ENCODE assay signal across 9 mouse cellular contexts in the genomic region with DNA sequence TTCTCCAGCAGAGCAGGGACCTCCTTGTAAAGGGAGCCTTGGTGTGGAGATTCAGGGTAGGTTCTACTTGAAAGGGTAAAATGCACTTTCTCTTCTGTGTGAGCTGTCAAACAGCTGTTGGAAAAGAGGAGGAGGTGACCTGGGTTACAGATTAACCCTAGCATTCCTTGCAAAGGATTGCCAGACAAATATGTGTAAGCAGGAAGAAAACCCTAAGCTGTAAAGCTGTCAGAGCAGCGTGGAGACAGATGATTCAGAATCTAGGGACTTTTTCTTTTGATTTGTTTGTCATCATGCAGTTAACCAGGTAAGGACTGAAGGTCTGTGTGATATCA. TPM values are rescaled to one million over a fixed set of nuclear protein-coding genes. Genes with fewer than 3 reads are reported as not detected.
DNase-seq lines count a peak whose midpoint lies in the region; ATAC-seq and TF ChIP-seq lines count a peak whose summit lies in the region.
"Had no signal": no experiment of that assay in that cellular context is flagged by ENCODE, and none has a peak within 500 bp of the region (broad histone marks: within the 10 kb centered on the region; RNA-seq: fewer than 3 reads in every experiment).

No protein-coding gene starts in this region.

- peak overlapping the region; percentile 77 for H3K4me2 ChIP-seq in hindbrain, embryonic 14.5 days (replicated peaks)
- H3K4me2 ChIP-seq in liver, embryonic 14.5 days (ENCODE audit: low read depth): peak overlapping the region; percentile 18; the same call in 1 of the 2 replicates

- H3K27me3 ChIP-seq in megakaryocyte, embryonic 14.5 days (replicated peaks): peaks cover 38% of the 10 kb centered on the region
- peaks cover 9% of the 10 kb centered on the region; the same call in 1 of the 2 replicates for H3K27me3 ChIP-seq in hindbrain, embryonic 14.5 days (ENCODE audit: control insufficient read depth, insufficient read depth, low read length)
- peaks cover 9% of the 10 kb centered on the region for H3K27me3 ChIP-seq in liver, embryonic 14.5 days (ENCODE audit: control insufficient read depth, insufficient read depth, low read length)

- TF ChIP-seq EP300 in liver, embryonic 14.5 days (IDR thresholded peaks at IDR 0.05; ENCODE audit: low read depth): no peak

- peaks cover 18% of the 10 kb centered on the region for H3K4me1 ChIP-seq in megakaryocyte, embryonic 14.5 days
- H3K4me1 ChIP-seq in hindbrain, embryonic 14.5 days (replicated peaks; ENCODE audit: control insufficient read depth, insufficient read depth, low read length): no peaks in the 10 kb centered on the region; the same call in 1 of the 2 replicates
- H3K4me1 ChIP-seq in liver, embryonic 14.5 days (replicated peaks; ENCODE audit: control insufficient read depth in 2 of 2, insufficient read depth in 2 of 2, low read length in 1 of 2): no peaks in the 10 kb centered on the region

- no peaks in the 10 kb centered on the region for H3K9me3 ChIP-seq in megakaryocyte, embryonic 14.5 days
- no peaks in the 10 kb centered on the region for H3K9me3 ChIP-seq in hindbrain, embryonic 14.5 days (ENCODE audit: control insufficient read depth, low read length)
- H3K9me3 ChIP-seq in liver, embryonic 14.5 days (ENCODE audit: control insufficient read depth, low read length): no peaks in the 10 kb centered on the region

- no peak for ATAC-seq in megakaryocyte, adult 5-6 weeks (ENCODE audit: poor library complexity, severe bottlenecking)
- no peak for ATAC-seq in hindbrain, embryonic 14.5 days (ENCODE audit: low FRiP score)
- ATAC-seq in liver, embryonic 14.5 days (ENCODE audit: insufficient read depth): no peak

- peak overlapping the region; percentile 72; the same call in 1 of the 2 replicates for H3K9ac ChIP-seq in hindbrain, embryonic 14.5 days
- H3K9ac ChIP-seq in liver, embryonic 14.5 days (replicated peaks): no peak overlapping the region

- DNase-seq in hindbrain, embryonic 14.5 days (ENCODE audit: low spot score): no peak
- DNase-seq in liver, embryonic 14.5 days (ENCODE audit: low read depth in 3 of 3, low spot score in 3 of 3): no peak
- DNase-seq in urinary bladder, postnatal 14 days (ENCODE audit: low spot score): no peak
- DNase-seq in c-Kit-positive CD71-positive TER-119-positive erythroid progenitor cells, embryonic 14.5 days (ENCODE audit: low spot score): no peak
- no peak for DNase-seq in layer of hippocampus, postnatal 14 days (ENCODE audit: low spot score in 2 of 2)
- DNase-seq: thymus, adult 2 months had no signal

- H3K36me3 ChIP-seq in megakaryocyte, embryonic 14.5 days (replicated peaks; ENCODE audit: low read length): no peaks in the 10 kb centered on the region
- no peaks in the 10 kb centered on the region for H3K36me3 ChIP-seq in hindbrain, embryonic 14.5 days (replicated peaks; ENCODE audit: control insufficient read depth, insufficient read depth)
- no peaks in the 10 kb centered on the region for H3K36me3 ChIP-seq in liver, embryonic 14.5 days (replicated peaks; ENCODE audit: control insufficient read depth, insufficient read depth, low read depth)

- no peak for TF ChIP-seq CTCF in liver, embryonic 14.5 days (IDR thresholded peaks at IDR 0.05; ENCODE audit: low read depth)

- WGBS in hindbrain, embryonic 14.5 days: 6% methylated on average over 1 of the region's 1 CpGs
- 0% methylated on average over 1 of the region's 1 CpGs for WGBS in liver, embryonic 14.5 days (ENCODE audit: insufficient replicate concordance)

- no peak overlapping the region for H3K27ac ChIP-seq in hindbrain, embryonic 14.5 days
- H3K27ac ChIP-seq in liver, embryonic 14.5 days: no peak overlapping the region

- H3K4me3 ChIP-seq in megakaryocyte, embryonic 14.5 days (replicated peaks): peak overlapping the region; percentile 77
- H3K4me3 ChIP-seq in hindbrain, embryonic 14.5 days (replicated peaks; ENCODE audit: low read length): peak overlapping the region; percentile 35
- H3K4me3 ChIP-seq in liver, embryonic 14.5 days (ENCODE audit: insufficient read depth in 1 of 2, low read depth in 2 of 2, low read length in 2 of 2): no peak overlapping the region

RNA-seq across cellular contexts. Expression of a gene that starts 4.2 kb away (rescaled TPM):
- polyA plus RNA-seq in megakaryocyte, embryonic 14.5 days (2012; ENCODE audit: insufficient read depth, low replicate concordance): not detected in 2 replicates
- not detected in 2 replicates for total RNA-seq in megakaryocyte, adult 5-6 weeks (2015)
- not detected in 2 replicates for total RNA-seq in megakaryocyte, adult 5-6 weeks (2017)
- polyA plus RNA-seq in hindbrain, embryonic 14.5 days (2014; fragmentation: Nextera tagmentation; extraction: Ambion mirVana): 33.8 and 38.9 TPM in 2 replicates
- 0.01 TPM in 1 of 2 replicates, not detected in the other for polyA plus RNA-seq in liver, embryonic 14.5 days (2012; rRNA removed)
- not detected in 2 replicates for polyA plus RNA-seq in liver, embryonic 14.5 days (2014; fragmentation: Nextera tagmentation; extraction: Ambion mirVana)
- total RNA-seq in layer of hippocampus, postnatal 14 days (2021): 10 to 100 TPM; 17.1 to 20.2 TPM
- total RNA-seq: megakaryocyte progenitor cell, adult 5-6 weeks had no signal

Comparison
In these comparisons a context has a peak if more than half of its experiments do, and no peak if none do; other contexts are left out.
1. H3K4me3 ChIP-seq: peak in megakaryocyte, embryonic 14.5 days (single experiment) and hindbrain, embryonic 14.5 days (single experiment); none in liver, embryonic 14.5 days (0 of 2).
2. RNA of a gene that starts 4.2 kb away (polyA plus RNA-seq): 33.8 to 38.9 TPM in hindbrain, embryonic 14.5 days; not detected in megakaryocyte, embryonic 14.5 days and 0.01 TPM in liver, embryonic 14.5 days; every median in the first group is over 10 times any median in the second.